Mouse (Mus musculus): ENCODE data around the gene Ptch1.

Gene Ptch1

DNA sequence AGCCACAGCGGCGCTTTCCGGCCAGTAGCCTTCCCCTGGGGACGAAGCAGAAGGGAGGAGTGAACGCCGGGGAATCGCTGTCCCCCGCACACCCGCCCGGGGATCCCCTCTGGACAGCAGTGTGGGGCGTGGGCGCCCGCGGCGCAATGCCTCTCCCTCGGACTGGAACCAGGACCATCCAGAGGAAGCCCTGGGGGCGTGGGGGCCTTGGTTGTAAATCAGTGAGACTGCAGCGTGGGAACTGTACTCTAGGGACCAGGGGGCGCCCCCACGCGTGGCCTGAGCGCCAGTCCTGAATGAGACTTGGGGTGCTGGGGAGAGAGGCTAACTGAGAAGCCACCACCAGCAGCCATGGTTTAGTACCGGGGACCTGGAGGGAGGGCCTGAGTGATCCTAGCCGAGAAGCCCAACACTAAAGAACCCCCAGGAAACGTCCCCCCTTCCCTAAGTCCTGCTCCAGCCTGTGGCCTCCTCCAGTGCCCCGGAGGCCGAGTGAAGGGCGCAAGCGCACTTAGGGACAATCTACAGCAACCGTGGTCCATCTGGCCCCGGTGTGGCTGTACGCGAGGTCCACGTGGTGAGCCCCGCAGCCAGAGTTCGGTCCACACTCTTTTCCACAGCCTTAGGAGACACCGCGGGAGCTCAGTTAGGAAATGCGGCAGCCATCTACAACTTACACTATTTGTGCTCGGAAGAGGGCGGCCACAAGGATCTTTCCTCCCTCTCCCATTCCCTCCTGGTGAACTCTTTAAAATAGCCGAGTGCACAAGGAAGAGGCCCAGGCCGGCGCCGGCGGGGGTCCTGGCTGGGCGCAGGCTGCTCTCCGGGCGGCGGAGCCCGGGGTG is 9.4 kb downstream of the Ptch1 start:
- peak; percentile 51 to 82 for DNase-seq (ENCODE audit: low spot score in 2 of 2)

DNA sequence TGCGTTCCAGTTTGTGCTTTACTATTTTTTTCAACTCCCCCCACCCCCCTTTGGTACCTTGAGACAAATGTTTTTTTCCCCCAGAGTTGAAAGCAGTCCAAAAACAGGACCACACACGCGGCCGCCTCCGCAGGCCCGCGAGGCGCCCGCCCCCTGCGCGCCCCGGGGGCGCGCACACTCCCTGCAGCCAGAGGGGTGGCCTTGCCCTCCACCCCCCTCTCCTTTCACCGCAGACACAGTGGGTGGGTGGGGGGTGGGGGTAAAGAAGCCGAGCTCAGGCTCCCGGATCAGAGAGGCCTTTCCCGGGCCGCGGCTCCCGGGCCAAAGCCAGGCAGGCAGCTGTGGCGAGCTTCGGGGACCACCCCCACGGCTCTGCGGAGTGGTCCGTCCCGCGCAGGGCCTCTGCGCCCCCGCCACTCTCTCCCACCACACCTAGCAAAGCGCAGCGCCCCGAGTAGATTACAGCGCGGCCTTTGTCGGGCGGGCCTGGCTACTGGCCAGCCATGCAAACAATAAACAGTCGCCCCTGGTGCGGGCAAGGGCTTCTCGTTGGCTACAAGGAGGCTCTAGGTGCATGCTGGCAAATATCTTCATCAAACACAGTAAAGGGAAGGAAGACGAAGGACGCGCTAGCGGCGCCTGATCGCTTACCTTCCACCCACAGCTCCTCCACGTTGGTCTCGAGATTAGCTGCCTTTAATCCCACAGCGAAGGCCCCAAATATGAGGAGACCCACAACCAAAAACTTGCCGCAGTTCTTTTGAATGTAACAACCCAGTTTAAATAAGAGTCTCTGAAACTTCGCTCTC is 10.2 kb downstream of the Ptch1 start:
- peak; percentile 73 to 87 for DNase-seq (ENCODE audit: low spot score in 2 of 2)

DNA sequence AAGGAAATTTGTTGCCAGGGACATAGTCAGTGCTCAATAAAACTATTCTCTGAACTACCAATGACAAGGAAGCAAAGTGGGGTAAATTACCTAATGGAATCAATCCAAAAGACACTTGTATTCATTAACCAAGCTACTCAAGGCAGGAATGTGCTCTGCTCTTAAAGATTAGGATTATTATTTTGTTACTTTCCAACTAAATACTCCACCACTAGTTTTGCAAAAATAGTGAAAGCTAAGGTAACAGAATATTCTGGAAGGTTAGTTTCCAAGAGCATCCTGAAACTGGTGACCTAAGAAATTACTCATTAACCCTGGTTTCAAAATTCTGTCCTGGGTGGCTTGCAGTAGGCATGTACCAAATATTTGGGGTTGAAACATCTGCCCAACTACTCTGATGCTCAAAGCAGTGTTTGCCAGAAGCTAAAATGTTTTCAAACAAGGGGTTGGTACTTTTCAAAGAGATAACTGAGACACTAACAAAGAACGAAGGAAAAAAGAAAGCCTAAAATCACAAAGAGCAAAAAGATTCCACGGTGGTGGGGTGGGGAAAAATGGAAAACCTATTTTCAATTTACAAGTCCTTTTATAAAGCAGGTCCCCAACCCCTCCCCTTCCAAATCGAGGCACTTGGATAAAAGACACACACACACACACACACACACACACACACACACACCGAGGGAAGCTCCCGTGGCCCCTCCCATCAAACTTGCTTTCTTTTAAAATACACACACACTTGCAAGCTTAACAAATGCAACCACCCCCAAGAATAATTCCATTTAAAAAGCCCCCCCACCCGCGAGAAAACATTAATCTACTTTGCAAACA is 11.0 kb downstream of the Ptch1 start:
- DNase-seq (ENCODE audit: low spot score in 2 of 2): no peak

DNA sequence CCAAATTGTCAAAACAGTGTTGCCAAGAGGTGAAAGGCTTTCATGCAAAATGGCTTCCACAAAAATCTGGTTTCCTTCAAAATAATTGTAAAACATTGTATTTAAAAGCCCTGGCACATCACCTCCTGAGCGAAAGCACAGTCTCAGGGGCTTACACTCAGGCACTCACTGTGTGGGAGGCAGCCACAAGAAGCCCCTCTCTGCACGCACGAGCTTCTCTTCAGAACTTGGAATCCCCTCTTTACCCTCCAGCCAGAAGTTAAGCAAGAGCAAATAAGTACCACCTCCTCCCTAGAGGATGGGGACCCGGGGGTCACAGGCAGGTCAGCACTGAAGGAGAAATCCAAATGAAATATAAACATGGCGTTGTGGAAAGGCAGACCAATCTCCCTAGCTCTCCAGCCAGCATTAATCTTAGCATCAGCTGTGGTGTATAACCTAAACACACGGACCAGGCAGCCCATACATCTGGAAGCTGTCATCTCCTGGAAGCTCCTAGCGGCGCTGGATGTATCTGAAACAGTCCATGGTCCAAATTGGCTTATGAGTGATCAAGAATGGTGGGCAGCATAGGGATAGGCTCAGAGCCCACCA is 15.0 kb downstream of the Ptch1 start:
- no peak for DNase-seq (ENCODE audit: low spot score in 2 of 2)

DNA sequence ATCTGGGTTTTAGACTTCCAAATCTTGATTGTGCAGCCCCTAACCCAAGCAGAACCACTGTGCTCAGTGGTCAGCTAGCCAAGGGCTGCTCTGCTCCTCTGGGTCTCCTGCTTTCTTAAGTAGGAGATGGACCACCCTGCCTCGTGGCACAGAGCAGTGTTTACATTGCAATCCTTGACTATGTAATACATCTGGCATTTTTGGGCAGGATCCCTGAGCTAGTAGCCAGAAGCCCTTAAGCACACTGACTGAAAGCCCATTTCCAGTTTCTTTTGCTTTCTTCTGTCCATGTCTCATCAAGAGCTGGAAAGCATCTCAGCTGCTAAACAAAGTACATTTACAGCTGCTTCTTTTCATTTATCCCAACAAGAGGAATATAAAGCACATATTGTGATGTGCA is 17.0 kb downstream of the Ptch1 start:
- no peak for DNase-seq (ENCODE audit: low spot score in 2 of 2)

DNA sequence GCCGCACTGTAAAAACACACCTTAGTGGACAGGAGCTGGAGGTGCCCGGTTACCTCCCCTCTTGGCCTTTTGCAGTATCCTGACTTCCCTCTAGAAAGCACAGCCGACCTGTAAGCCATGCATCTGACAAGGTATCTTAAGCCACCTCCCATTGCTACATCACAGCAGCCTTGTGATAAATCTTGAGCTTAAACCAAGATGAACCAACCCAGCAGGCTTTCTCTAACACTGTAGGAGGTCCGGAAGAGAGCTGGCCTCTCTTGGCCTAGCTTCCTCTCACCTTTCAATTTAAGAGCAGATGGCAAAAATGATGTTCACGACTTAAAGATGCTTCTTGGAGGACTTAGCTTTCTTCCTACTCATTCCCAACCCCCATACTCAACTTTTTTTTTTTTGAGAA is 17.5 kb downstream of the Ptch1 start:
- no peak for DNase-seq (ENCODE audit: low spot score in 2 of 2)

DNA sequence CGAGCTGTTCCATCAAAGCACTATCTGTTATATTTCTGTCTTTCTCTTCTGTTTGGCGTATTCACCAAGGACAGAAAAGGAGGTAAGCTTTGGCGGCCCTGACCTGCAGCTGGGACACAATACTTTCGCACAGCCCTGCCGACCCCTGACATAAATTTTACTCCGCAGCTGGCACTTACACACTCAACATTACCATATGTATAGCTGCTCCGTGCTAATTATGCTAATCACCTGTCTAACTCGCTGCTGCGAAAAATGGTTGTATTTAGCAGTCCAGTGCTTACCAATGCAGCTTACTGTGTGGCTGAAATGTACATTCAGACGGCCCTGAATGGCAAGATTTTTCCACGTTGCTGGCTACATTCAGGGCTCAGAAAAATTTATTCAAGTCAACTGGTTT is 18.8 kb downstream of the Ptch1 start:
- DNase-seq (ENCODE audit: low spot score in 2 of 2): no peak

DNA sequence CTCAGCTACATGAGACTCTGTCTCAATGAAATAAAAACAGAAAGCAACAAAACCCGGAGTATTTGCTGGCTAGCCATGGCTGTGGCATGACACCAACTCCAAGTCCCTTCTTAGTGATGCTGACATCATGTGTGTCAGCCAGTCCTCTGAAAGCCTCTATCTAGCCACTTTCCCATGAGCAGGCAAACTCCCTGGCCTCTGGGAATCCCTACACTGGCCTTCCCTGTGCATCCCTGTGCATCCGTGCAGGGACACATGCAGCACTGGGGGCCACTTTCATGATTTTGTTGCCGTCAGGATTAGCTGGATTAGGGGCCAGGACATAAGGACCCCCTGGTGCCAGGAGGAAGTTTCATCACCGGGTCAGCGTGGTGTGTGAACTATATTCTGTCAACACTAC is 20.0 kb downstream of the Ptch1 start:
- DNase-seq (ENCODE audit: low spot score in 2 of 2): no peak

DNA sequence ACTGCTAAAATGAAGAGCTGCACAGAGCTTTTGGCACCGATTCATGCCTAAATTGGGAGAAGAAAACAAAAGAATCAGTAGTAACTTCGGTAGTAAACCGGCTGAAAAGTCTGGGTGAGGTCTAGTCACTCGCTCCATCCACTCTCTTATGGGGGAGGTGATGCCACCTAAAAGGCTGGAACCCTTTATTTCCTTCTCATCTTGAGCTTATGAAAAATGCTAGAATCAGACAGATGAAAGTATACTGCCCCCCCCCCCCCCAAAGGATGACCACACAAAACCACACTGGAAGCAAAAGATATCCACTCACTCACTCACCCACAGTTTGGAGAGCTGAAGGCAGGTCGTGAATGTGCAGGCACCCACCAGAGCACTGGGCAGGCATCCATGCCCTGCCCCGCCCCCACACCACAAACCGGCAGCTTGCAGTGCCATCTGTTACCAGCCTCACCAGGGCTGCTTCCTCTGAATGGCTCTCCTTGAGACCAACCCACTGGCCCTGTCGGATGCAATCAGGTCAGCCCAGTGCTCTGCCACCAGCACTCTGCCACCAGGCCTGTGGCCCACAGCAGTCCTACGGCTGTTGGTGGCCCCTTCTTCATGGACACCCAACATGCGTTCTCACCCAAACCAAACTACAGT is 21.0 kb downstream of the Ptch1 start:
- DNase-seq (ENCODE audit: low spot score in 2 of 2): peak; percentile 34 to 70

DNA sequence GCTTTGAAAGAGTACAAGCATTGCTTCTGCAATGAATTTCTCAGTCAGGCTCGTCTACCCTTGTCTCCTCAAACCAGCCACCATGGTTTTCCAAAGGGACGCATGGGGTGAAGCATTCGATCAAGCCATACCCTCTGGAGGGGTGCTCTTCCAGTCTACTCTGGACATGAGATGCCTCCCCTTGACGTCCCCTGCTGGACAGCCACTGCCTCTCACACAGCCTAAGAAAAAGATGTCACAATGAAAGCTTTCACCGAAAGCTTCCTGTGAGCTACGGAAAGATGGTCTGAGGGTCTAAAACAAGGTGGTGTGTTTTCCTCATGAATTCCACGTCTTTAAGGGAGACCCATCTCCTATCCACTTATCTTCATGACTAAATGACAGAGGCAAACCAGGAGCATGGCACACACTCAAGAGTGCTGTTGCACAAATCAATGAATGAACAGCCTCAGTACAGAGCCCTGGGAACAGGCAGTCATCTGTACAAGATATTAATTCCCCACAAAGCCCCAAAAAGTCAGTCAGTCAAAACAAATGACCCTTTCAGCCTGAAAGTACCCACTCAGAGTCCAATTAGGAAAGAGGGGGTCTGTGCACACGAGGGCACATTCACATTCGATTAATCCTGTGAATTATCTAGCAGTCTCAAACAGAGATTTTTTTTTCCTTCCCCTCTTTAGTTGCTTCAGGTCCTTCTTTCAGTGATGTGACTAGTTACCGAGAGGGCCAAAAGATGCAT is 21.7 kb downstream of the Ptch1 start:
- DNase-seq (ENCODE audit: low spot score in 2 of 2): no peak

DNA sequence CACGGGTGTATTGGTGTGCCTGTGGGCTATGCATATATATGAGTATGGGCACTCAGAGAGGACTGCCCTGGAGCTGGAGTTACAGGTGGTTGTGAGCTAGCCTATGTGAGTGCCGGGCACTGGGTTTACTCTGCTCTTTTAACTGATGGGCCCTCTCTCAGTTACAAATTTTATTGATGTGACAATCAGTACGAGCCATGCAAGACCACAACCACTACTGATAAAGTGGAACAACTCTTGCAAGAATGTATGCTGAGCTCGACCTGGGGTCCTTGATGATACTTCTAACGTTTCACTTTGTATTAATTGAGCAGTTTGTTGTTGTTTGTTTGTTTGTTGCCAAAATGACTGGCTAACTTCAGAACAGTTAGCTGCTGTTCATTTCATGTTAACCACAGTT is 23.0 kb downstream of the Ptch1 start:
- no peak for DNase-seq (ENCODE audit: low spot score in 2 of 2)

DNA sequence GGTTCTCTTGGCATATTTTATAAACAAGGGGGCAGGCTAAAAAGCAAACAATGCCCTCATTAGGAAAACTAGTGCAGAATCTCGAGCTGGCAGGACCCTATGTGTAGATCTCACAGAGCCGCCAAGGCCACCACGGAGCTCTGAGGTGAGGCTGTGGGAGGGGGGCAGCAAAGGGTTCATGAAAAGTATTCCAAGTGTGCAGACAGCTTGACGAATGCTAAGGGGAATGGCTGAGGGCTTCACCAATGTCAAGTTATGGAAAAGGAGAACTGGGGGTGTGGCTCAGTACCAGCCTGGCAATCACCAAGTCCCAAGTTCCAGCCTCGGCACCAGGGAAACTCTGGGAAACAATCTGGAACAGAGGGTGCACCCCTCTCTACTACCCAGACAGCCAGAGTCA is 24.2 kb downstream of the Ptch1 start:
- DNase-seq (ENCODE audit: low spot score in 2 of 2): no peak

DNA sequence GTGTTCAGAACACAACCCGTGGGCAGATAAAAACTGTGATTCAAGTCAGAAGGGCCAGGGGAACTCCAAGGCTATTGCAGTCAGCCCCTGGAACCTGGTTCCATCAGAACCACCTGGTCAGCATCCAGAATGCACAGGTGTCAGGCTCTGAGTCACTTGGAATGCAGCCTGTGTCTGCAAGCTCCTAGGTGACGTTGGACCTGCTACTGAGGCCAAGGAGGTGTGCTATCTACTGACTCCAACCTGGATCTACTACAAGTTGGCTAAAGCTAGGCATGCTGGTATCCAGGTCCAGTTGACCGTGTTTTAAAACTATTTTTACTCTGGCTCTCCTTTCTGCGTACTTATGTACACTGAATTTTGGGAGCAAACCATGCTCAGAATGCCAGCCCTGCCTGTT is 24.8 kb downstream of the Ptch1 start:
- DNase-seq (ENCODE audit: low spot score in 2 of 2): no peak

DNA sequence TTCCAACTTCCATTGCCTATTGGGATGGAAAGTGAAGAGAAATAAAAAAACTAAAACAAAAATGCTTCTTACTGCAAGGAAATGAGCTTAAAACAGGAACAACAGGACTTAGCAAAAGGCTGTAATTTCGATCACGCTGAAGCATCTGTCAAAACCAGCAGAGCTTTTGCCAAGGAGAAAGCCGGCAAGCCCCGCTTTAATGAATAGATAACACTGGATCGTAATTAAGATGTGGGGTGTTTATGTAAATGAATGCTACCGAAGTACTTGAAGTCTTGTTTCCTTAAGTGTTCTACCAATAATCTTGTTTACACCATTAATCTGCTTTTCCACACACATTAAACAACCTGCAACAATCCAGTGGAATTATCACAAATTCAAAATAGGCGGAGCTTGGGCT is 28.1 kb downstream of the Ptch1 start:
- DNase-seq (ENCODE audit: low spot score in 2 of 2): no peak

DNA sequence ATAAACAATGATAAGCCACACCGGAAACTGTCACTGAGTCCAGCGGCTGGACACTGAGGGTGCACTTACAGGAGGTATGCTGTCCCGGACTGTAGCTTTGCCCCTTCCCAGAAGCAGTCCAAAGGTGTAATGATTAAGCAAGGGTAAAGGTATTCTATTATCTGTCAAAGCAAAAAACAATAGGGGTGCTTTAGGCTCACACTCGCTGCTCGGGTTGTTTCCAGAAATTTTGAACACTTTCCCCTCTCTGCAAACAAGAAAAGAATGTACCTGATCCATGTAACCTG is 28.5 kb downstream of the Ptch1 start:
- DNase-seq (ENCODE audit: low spot score in 2 of 2): no peak

DNA sequence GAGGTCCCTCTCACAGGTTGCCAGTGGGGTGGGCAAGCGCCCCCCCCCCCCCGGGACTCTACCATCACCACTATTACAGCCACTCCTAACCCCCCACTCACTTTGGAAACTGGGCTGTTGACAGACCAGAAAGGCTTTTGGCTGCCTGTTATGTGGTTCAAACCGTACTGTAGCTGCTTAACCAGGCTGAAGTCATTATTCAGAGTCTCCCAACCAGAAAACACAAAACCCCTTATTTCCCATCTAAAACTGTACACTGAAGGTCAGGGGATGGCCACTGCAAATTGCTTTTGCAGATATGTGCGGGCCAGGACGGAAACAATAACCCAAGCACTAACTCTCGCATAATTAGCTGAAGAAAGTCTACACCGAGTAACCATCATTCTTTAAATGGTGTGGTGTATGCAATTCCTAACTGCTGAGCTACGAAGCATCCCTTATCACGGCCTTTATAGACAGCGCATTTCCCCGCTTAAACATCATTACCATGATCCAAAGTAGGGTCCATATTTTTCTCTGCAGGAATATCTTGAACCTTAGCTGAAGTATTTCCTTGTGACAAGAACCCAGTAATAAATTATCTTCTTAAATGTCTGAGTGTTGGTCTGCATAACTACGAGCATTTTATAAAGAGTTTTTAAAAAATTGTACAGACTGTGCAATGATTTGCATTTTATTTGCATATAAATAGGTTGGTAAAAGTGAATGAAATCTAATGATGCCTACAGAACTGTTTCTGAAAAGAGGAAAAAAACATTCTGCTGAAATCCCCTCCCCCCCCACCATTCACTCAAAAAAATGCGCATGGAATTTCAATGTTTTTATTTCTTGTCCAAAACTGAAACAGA is 29.1 kb downstream of the Ptch1 start:
- DNase-seq (ENCODE audit: low spot score in 2 of 2): no peak

DNA sequence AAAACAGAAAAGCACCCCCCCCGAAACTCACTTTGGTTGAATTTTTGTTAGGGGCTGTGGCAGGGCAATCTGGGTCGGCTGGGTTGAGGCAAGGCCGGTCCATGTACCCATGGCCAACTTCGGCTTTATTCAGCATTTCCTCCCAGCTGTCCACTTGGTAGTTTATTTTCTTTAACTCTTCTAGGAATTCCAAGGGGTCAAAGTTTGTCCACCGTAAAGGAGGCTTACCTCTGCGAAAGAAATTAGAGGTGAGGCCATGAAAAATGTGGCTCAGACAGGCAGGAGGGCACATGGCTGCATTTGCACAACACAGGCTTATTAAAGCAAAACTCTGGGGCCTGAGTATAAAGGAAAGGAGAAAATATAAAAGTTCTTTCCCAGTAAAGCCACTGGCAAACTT is 29.9 kb downstream of the Ptch1 start:
- DNase-seq (ENCODE audit: low spot score in 2 of 2): no peak

DNA sequence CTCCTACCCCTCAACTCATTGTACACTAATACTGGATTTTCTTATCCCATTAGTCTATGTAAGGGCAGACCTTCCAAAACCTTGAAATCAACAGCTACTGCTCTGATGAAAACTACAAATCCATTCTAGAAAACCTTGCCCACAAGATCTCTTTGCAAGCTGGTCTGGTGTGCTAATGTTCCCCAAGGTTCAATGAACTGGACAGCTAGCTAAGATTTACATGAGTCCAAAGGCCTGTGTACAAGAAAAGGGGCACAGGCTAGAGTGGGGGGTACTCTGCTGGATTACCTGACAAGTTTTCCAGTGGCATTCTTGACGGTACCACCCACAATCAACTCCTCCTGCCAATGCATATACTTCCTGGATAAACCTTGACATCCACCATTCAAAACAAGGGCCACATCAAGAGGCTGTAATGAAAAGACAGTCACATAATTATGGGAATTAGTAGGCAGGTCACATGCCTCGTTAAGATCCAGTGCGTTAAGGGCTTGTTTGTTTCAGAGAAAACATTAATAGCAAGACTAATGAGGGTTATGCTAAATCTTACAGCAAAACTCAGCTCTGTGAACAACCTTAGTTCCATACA is 30.5 kb downstream of the Ptch1 start:
- DNase-seq (ENCODE audit: low spot score in 2 of 2): no peak

DNA sequence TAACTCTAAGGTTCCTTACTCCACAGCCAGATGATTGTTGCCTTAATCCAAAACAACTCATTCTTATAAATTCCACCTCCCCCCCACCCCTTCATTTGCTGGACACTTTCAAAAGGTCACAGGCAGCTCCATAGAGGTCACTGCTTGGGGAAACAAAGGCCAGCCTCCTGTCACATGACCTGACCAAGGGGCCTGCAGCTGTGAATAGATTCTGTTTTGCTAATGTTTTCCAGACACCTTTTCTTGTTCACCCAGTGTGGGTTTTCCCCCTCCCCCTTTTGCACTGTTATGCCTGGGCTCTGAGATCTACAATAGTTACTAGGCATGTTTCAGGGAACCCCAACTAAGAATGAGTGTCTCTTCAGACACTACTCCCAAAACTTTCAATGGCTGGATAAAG is 31.9 kb downstream of the Ptch1 start:
- DNase-seq (ENCODE audit: low spot score in 2 of 2): no peak

DNA sequence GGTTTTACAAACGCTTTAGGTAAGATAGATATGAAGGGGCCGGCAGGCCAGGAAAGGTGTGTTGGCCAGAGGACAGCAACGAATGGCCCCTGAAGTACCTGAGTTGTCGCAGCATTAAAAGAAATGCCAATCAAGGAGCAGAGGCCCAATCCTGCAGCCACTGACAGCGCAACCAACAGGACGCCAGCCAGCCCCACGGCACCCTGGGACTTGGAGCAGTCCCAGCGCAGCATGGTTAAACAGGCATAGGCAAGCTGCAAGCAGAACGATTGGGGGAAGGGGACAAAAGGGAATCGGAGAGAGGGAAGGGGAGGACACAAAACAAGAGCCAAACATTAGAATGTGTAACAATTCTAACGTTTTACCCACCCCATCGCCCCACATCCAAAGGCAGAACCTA is 32.8 kb downstream of the Ptch1 start:
- no peak for DNase-seq (ENCODE audit: low spot score in 2 of 2)

Measured in spleen, postnatal 4 days (tissue).